Mouse (Mus musculus): ENCODE measurements around the gene Rcvrn.

Gene Rcvrn

GRCm38 (mm10) chr11:67670031-67670430 is 25.1 kb upstream of the Rcvrn start:
- DNase-seq, result no peak

GRCm38 (mm10) chr11:67672140-67672539 is 23.0 kb upstream of the Rcvrn start:
- DNase-seq, result no peak

- DNase-seq, result no peak
Measured at GRCm38 (mm10) chr11:67675562-67676540, 19.3 kb upstream of the Rcvrn start.

GRCm38 (mm10) chr11:67679300-67679699 is 15.8 kb upstream of the Rcvrn start:
- DNase-seq, result no peak

- DNase-seq, result no peak
Measured at GRCm38 (mm10) chr11:67679930-67680329, 15.2 kb upstream of the Rcvrn start.

- DNase-seq, result no peak
Measured at GRCm38 (mm10) chr11:67681871-67682270, 13.3 kb upstream of the Rcvrn start.

GRCm38 (mm10) chr11:67686109-67686508 is 9.0 kb upstream of the Rcvrn start:
- no peak for DNase-seq

- DNase-seq, result no peak
Measured at GRCm38 (mm10) chr11:67712976-67713375, 17.9 kb downstream of the Rcvrn start.

GRCm38 (mm10) chr11:67715382-67715781 is 20.3 kb downstream of the Rcvrn start:
- DNase-seq, result no peak

- DNase-seq, result no peak
Measured at GRCm38 (mm10) chr11:67721485-67721884, 26.4 kb downstream of the Rcvrn start.

GRCm38 (mm10) chr11:67722399-67723156 is 27.5 kb downstream of the Rcvrn start:
- no peak for DNase-seq

- DNase-seq, result no peak
Measured at GRCm38 (mm10) chr11:67723231-67724013, 28.3 kb downstream of the Rcvrn start.

- DNase-seq, result no peak
Measured at GRCm38 (mm10) chr11:67727095-67727494, 32.0 kb downstream of the Rcvrn start.

GRCm38 (mm10) chr11:67728726-67729125 is 33.6 kb downstream of the Rcvrn start:
- DNase-seq, result no peak

- DNase-seq, result no peak
Measured at GRCm38 (mm10) chr11:67731056-67731455, 35.9 kb downstream of the Rcvrn start.

GRCm38 (mm10) chr11:67733726-67734125 is 38.6 kb downstream of the Rcvrn start:
- DNase-seq, result no peak

- no peak for DNase-seq
Measured at GRCm38 (mm10) chr11:67734597-67734996, 39.5 kb downstream of the Rcvrn start.

GRCm38 (mm10) chr11:67738345-67738744 is 43.2 kb downstream of the Rcvrn start:
- no peak for DNase-seq

GRCm38 (mm10) chr11:67738846-67739490 is 43.8 kb downstream of the Rcvrn start:
- no peak for DNase-seq

- no peak for DNase-seq
Measured at GRCm38 (mm10) chr11:67741569-67741968, 46.4 kb downstream of the Rcvrn start.

All from thymus, adult 18-20 months (tissue).